Mouse (Mus musculus): ENCODE data around the gene Fbxl18.

DNA sequence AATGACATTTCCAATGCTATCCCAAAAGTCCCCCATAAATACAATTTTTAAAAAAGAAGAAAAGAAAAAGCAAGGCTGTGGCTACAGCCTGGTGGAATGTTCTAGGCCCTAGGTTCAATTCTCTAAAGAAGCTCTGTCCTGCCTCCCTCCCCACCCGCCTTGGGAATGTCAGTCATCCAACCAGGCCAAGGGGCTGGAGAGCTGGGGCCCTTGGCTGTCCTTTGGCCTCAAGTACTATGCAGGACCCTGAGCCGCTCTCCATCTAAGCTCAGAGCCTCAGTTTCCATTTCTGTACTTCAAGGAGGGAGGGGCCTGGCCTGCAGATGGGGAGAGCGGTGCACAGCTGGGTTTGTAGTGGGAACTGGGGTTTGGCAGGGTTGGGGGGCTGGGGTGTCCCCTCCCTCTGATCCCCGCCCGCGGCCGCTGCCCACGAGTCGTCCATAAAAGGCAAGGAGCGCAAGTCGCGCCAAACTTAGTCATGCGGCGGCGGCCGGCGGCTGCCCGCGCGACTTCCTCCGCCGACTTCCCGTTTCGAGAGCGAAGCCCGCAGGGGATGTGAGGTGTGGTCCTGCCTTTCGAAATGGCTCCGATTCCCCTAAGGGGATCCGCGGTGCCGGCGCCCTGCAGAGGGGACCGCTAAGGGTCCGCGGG, 33.7 kb upstream of the Fbxl18 start:
- TF ChIP-seq CTCF (IDR thresholded peaks at IDR 0.05; ENCODE audit: control insufficient read depth, insufficient read depth, insufficient read length) (no peak), MYOG (IDR thresholded peaks at IDR 0.05; ENCODE audit: control insufficient read depth, extremely low read depth, insufficient read length) (no peak)

Data from C2C12 (cell line).